Mouse (Mus musculus) lung, adult 2 months (tissue): ENCODE measurements around the gene Gnat2.

Source experiments
- CTCF ChIP-seq: fragments of 200-500 bp; IDR thresholded peaks from 2 replicates; pipeline ENCODE4 v1.5.1; 2011; ENCODE audit warnings: mild to moderate bottlenecking, low read length, control low read depth; ENCODE audit not compliant: insufficient read depth
- POLR2A ChIP-seq: fragments of 200-500 bp; IDR thresholded peaks from 2 replicates; pipeline ENCODE4 v1.6.1; 2011; ENCODE audit warnings: low read depth, mild to moderate bottlenecking, control low read depth, low read length, borderline replicate concordance; ENCODE audit errors: extremely low read depth

- no peak for TF ChIP-seq POLR2A
- no peak for TF ChIP-seq CTCF
Measured at GRCm38 (mm10) chr3:108069231-108069870, 23.2 kb upstream of the Gnat2 start.
